Mouse (Mus musculus): ENCODE results near the gene Actl6a.

DNA sequence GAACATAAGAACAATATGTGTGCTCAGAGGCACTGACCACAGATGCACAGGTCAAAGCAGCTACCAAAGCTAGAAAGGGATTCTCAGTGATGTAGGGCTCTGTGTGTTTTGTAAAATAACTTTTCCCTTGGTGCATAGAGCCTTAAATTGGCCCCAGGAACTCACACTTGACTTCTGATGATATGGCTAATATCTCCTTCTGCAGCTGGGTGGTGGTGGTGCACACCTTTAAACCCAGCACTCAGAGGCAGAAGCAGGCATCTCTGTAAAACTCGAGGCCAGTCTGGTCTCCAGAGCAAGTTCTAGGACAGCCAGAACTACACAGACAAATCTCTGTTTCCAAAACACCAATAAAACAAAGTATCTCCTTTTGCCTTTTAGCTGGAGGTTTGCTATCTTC, 15.2 kb upstream of the Actl6a start:
- TF ChIP-seq CTCF (IDR thresholded peaks at IDR 0.05; ENCODE audit: low read depth): no peak
- TF ChIP-seq EP300 (IDR thresholded peaks at IDR 0.05; ENCODE audit: low read depth): no peak

Data from heart, postnatal 0 days (tissue).